Mouse (Mus musculus) heart, embryonic 14.5 days (tissue): ENCODE results near the gene Camk2g. TPM values are rescaled to one million over a fixed set of nuclear protein-coding genes. Genes with fewer than 3 reads are reported as not detected.

Experiments used
- ATAC-seq: fragments of 200-750 bp; cut with Nextera tagmentation; 2 replicates; pipeline ENCODE4 v1.8.0; 2017; ENCODE audit warnings: low read depth, moderate TSS enrichment; ENCODE audit not compliant: insufficient number of reproducible peaks, insufficient read depth, low FRiP score
- H3K27ac ChIP-seq, 2 experiments: fragments of 200-500 bp in 1 of 2; fragments of 300-500 bp in 1 of 2; sonication (generic) in 1 of 2; replicated peaks in 1 of 2; 2 replicates each; pipeline ENCODE4 v1.5.1; 2012 to 2014; ENCODE audit warnings: low read depth in 2 of 2, low read length in 2 of 2, control low read depth in 1 of 2, mild to moderate bottlenecking in 1 of 2, mixed read lengths in 1 of 2; ENCODE audit not compliant: control insufficient read depth in 1 of 2, insufficient read depth in 1 of 2
- H3K27me3 ChIP-seq: fragments of 300-500 bp; sonication (generic); 2 replicates; pipeline ENCODE4 v1.6.1; 2014; ENCODE audit warnings: mild to moderate bottlenecking, low read length, control low read depth; ENCODE audit not compliant: control insufficient read depth, insufficient read depth
- H3K36me3 ChIP-seq: fragments of 300-500 bp; sonication (generic); 2 replicates; pipeline ENCODE4 v1.6.1; 2014; ENCODE audit warnings: mild to moderate bottlenecking, control low read depth, low read length, mixed read lengths; ENCODE audit not compliant: control insufficient read depth, insufficient read depth
- H3K4me1 ChIP-seq, 2 experiments: fragments of 200-500 bp in 1 of 2; fragments of 300-500 bp in 1 of 2; sonication (generic) in 1 of 2; 2 replicates each; pipeline ENCODE4 v1.6.1; 2012 to 2014; ENCODE audit warnings: low read length in 2 of 2, control low read depth in 1 of 2, mixed read lengths in 1 of 2; ENCODE audit not compliant: control insufficient read depth in 2 of 2, insufficient read depth in 2 of 2
- H3K4me2 ChIP-seq: fragments of 300-500 bp; sonication (generic); 2 replicates; pipeline ENCODE4 v1.6.1; 2014; ENCODE audit warnings: mild to moderate bottlenecking, low read length
- H3K4me3 ChIP-seq, 2 experiments: fragments of 200-500 bp in 1 of 2; fragments of 300-500 bp in 1 of 2; sonication (generic) in 1 of 2; 2 replicates each; pipeline ENCODE4 v1.5.1; 2012 to 2014; ENCODE audit warnings: low read length in 2 of 2, mild to moderate bottlenecking in 2 of 2, control low read depth in 1 of 2, low read depth in 1 of 2, moderate library complexity in 1 of 2; ENCODE audit not compliant: control insufficient read depth in 1 of 2, insufficient read depth in 1 of 2
- H3K9ac ChIP-seq: fragments of 300-500 bp; sonication (generic); 2 replicates; pipeline ENCODE4 v1.6.1; 2014; ENCODE audit warnings: mild to moderate bottlenecking, low read length
- H3K9me3 ChIP-seq: fragments of 300-500 bp; sonication (generic); 2 replicates; pipeline ENCODE4 v1.6.1; 2016; ENCODE audit warnings: low read length, control low read depth; ENCODE audit not compliant: control insufficient read depth
- WGBS: fragments of 180-500 bp; shearing (Covaris S2); extraction: QIAGEN DNeasy Blood & Tissue Kit; methylation state at CpG from one replicate; pipeline ENCODE4 v1.1.7; 2014; 5-methylcytosine and 5-hydroxymethylcytosine counted together
- polyA plus RNA-seq: library from polyadenylated mRNA; unstranded; fragments of >200 nt; fragmentation: Nextera tagmentation; extraction: Ambion mirVana; gene quantifications from 2 replicates; pipeline ENCODE4 v1.2.1, GENCODE M21; 2014

The Camk2g gene
- polyA plus RNA-seq, 1 experiment from 2014 or later, result 64.0 TPM

- H3K9ac ChIP-seq, result no peak overlapping the region
- peaks cover 6 to 8% of the 10 kb centered on the region in 2 experiments for H3K4me1 ChIP-seq
- H3K27ac ChIP-seq, result no peak overlapping the region
- no peaks in the 10 kb centered on the region for H3K27me3 ChIP-seq
- no peak overlapping the region for H3K4me3 ChIP-seq
- ATAC-seq, result no peak
- H3K9me3 ChIP-seq, result no peaks in the 10 kb centered on the region
- H3K4me2 ChIP-seq, result no peak overlapping the region
- H3K36me3 ChIP-seq, result peaks cover 98% of the 10 kb centered on the region
- WGBS, result 89% methylated on average over 22 of the region's 22 CpGs
Observed at GRCm38 (mm10) chr14:20757370-20757907, 36.4 kb downstream of the Camk2g start.

GRCm38 (mm10) chr14:20753792-20754191, 40.1 kb downstream of the Camk2g start:
- H3K9me3 ChIP-seq, result no peaks in the 10 kb centered on the region
- no peak for ATAC-seq
- no peak overlapping the region for H3K9ac ChIP-seq
- H3K36me3 ChIP-seq, result peaks cover 72% of the 10 kb centered on the region
- peaks cover 11 to 21% of the 10 kb centered on the region in 2 experiments for H3K4me1 ChIP-seq
- no peak overlapping the region for H3K4me2 ChIP-seq
- H3K27me3 ChIP-seq, result no peaks in the 10 kb centered on the region
- 70% methylated on average over 3 of the region's 3 CpGs for WGBS
- H3K4me3 ChIP-seq, result no peak overlapping the region
- no peak overlapping the region for H3K27ac ChIP-seq

- no peak overlapping the region for H3K4me2 ChIP-seq
- no peaks in the 10 kb centered on the region for H3K27me3 ChIP-seq
- H3K36me3 ChIP-seq, result peaks cover 59% of the 10 kb centered on the region
- no peak overlapping the region for H3K4me3 ChIP-seq
- H3K9me3 ChIP-seq, result no peaks in the 10 kb centered on the region
- peaks cover 14 to 31% of the 10 kb centered on the region in 2 experiments for H3K4me1 ChIP-seq
- 0 out of 2 replicates have a peak overlapping the region, but pooled peaks have one; percentile 13 for H3K9ac ChIP-seq
- ATAC-seq, result no peak
- 79% methylated on average over 5 of the region's 5 CpGs for WGBS
- H3K27ac ChIP-seq, result peak overlapping the region; percentile 86
Observed at GRCm38 (mm10) chr14:20750503-20750902, 43.4 kb downstream of the Camk2g start.

GRCm38 (mm10) chr14:20749494-20750051, 44.3 kb downstream of the Camk2g start:
- H3K4me3 ChIP-seq, result no peak overlapping the region
- H3K27me3 ChIP-seq, result no peaks in the 10 kb centered on the region
- no peak for ATAC-seq
- H3K36me3 ChIP-seq, result peaks cover 59% of the 10 kb centered on the region
- peak overlapping the region; percentile 86 for H3K27ac ChIP-seq
- peaks cover 14 to 31% of the 10 kb centered on the region in 2 experiments for H3K4me1 ChIP-seq
- WGBS, result 24% methylated on average over 4 of the region's 4 CpGs
- no peak overlapping the region for H3K4me2 ChIP-seq
- no peak overlapping the region for H3K9ac ChIP-seq
- H3K9me3 ChIP-seq, result no peaks in the 10 kb centered on the region

- H3K4me2 ChIP-seq, result no peak overlapping the region
- 54% methylated on average over 4 of the region's 4 CpGs for WGBS
- H3K9ac ChIP-seq, result no peak overlapping the region
- peaks cover 61% of the 10 kb centered on the region for H3K36me3 ChIP-seq
- no peaks in the 10 kb centered on the region for H3K27me3 ChIP-seq
- H3K4me3 ChIP-seq, result no peak overlapping the region
- H3K27ac ChIP-seq, result peak overlapping the region; percentile 3 to 58; a peak in 2 of 4 replicates
- ATAC-seq, result no peak
- H3K4me1 ChIP-seq, result peaks cover 14 to 31% of the 10 kb centered on the region in 2 experiments
- H3K9me3 ChIP-seq, result no peaks in the 10 kb centered on the region
Observed at GRCm38 (mm10) chr14:20748388-20748787, 45.5 kb downstream of the Camk2g start.

- H3K9ac ChIP-seq, result no peak overlapping the region
- H3K27ac ChIP-seq, result no peak overlapping the region
- no peaks in the 10 kb centered on the region for H3K27me3 ChIP-seq
- H3K36me3 ChIP-seq, result peaks cover 57% of the 10 kb centered on the region
- H3K4me3 ChIP-seq, result no peak overlapping the region
- peaks cover 14 to 31% of the 10 kb centered on the region in 2 experiments for H3K4me1 ChIP-seq
- H3K9me3 ChIP-seq, result no peaks in the 10 kb centered on the region
- 87% methylated on average over 3 of the region's 3 CpGs for WGBS
- no peak for ATAC-seq
- H3K4me2 ChIP-seq, result no peak overlapping the region
Observed at GRCm38 (mm10) chr14:20746935-20747334, 47.0 kb downstream of the Camk2g start.

- Histone ChIP-seq H3K27me3 (no peaks in the 10 kb centered on the region), H3K36me3 (peaks cover 86% of the 10 kb centered on the region), H3K27ac (no peak overlapping the region), H3K4me2 (no peak overlapping the region), H3K4me1 (peaks cover 6 to 14% of the 10 kb centered on the region in 2 experiments), H3K9ac (no peak overlapping the region), H3K4me3 (no peak overlapping the region), H3K9me3 (no peaks in the 10 kb centered on the region)
- WGBS, result 70% methylated on average over 3 of the region's 3 CpGs
- no peak for ATAC-seq
Observed at GRCm38 (mm10) chr14:20743614-20744013, 50.3 kb downstream of the Camk2g start.

- no peak overlapping the region for H3K4me3 ChIP-seq
- no peaks in the 10 kb centered on the region for H3K27me3 ChIP-seq
- peaks cover 2 to 12% of the 10 kb centered on the region in 2 experiments; a peak in 2 of 4 replicates for H3K4me1 ChIP-seq
- H3K9me3 ChIP-seq, result no peaks in the 10 kb centered on the region
- H3K4me2 ChIP-seq, result no peak overlapping the region
- no peak for ATAC-seq
- H3K36me3 ChIP-seq, result peaks cover 91% of the 10 kb centered on the region
- WGBS, result 81% methylated on average over 9 of the region's 9 CpGs
- no peak overlapping the region for H3K9ac ChIP-seq
- no peak overlapping the region for H3K27ac ChIP-seq
Observed at GRCm38 (mm10) chr14:20741301-20741700, 52.6 kb downstream of the Camk2g start.
